Mouse (Mus musculus): ENCODE measurements around the gene Il27ra.

DNA sequence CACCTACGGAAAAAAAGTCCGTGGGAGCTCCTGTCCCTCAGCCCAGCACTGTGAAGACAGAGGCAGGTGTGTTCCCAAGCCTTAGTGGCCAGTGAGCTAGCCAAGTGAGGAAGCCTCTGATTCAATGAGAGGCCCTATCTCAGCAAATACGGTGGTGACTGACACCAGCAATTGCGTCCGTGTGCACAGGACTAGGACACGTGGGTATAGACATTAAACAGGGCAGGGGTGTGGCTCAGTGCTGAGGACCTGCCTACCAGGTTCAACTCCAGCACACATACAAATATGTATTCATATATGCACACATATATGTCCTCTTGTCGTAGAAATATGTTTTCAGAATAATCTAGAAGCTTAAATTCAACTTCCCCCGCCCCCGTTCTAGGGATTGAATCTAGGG lies 22.7 kb downstream of the Il27ra start:
- no peak for TF ChIP-seq POLR2A (IDR thresholded peaks at IDR 0.05; ENCODE audit: insufficient read depth, low read depth, low read length)
- TF ChIP-seq CTCF (IDR thresholded peaks at IDR 0.05) = no peak

All from heart, adult 2 months (tissue).